Mouse (Mus musculus) frontal cortex, postnatal 14 days (tissue): ENCODE results near the gene Fam43b.

Experiments
- DNase-seq, 2 experiments: peaks; one replicate each; pipeline ENCODE4 v3.0.0; 2022; ENCODE audit warnings: low spot score in 2 of 2

Gene Fam43b

GRCm38 (mm10) chr4:138353438-138354171, 42.7 kb downstream of the Fam43b start:
- DNase-seq: no peak

GRCm38 (mm10) chr4:138352692-138353091, 43.6 kb downstream of the Fam43b start:
- no peak for DNase-seq

GRCm38 (mm10) chr4:138351821-138352220, 44.5 kb downstream of the Fam43b start:
- DNase-seq: no peak

- no peak for DNase-seq
Measured at GRCm38 (mm10) chr4:138348716-138349115, 47.6 kb downstream of the Fam43b start.

- DNase-seq: no peak
Measured at GRCm38 (mm10) chr4:138347280-138347679, 49.0 kb downstream of the Fam43b start.

GRCm38 (mm10) chr4:138344891-138345545, 51.3 kb downstream of the Fam43b start:
- no peak for DNase-seq
